Mouse (Mus musculus) intestine, postnatal 0 days (tissue): ENCODE results near the gene Stag1. TPM values are rescaled to one million over a fixed set of nuclear protein-coding genes. Genes with fewer than 3 reads are reported as not detected.

Experiments used
- ATAC-seq: fragments of 200-750 bp; cut with Nextera tagmentation; 2 replicates; pipeline ENCODE4 v1.8.0; 2017; ENCODE audit warnings: mild to moderate bottlenecking, moderate TSS enrichment, moderate library complexity
- H3K27ac ChIP-seq: fragments of 300-500 bp; sonication (generic); 2 replicates; pipeline ENCODE4 v1.5.1; 2014; ENCODE audit warnings: mild to moderate bottlenecking, low read depth, low read length, moderate library complexity
- H3K27me3 ChIP-seq: fragments of 300-500 bp; sonication (generic); replicated peaks from 2 replicates; pipeline ENCODE4 v1.6.1; 2014; ENCODE audit warnings: low read length, mixed read lengths; ENCODE audit not compliant: control insufficient read depth, insufficient read depth
- H3K36me3 ChIP-seq: fragments of 300-500 bp; sonication (generic); 2 replicates; pipeline ENCODE4 v1.6.1; 2014; ENCODE audit warnings: mild to moderate bottlenecking, moderate library complexity; ENCODE audit not compliant: control insufficient read depth, insufficient read depth
- H3K4me1 ChIP-seq: fragments of 300-500 bp; sonication (generic); replicated peaks from 2 replicates; pipeline ENCODE4 v1.6.1; 2014; ENCODE audit warnings: antibody characterized with exemption, low read length, mixed read lengths; ENCODE audit not compliant: control insufficient read depth, insufficient read depth
- H3K4me2 ChIP-seq: fragments of 300-500 bp; sonication (generic); replicated peaks from 2 replicates; pipeline ENCODE4 v1.6.1; 2014; ENCODE audit warnings: low read depth, mild to moderate bottlenecking, moderate library complexity
- H3K4me3 ChIP-seq: fragments of 300-500 bp; sonication (generic); 2 replicates; pipeline ENCODE4 v1.5.1; 2014; ENCODE audit warnings: low read depth, low read length
- H3K9ac ChIP-seq: fragments of 300-500 bp; sonication (generic); 2 replicates; pipeline ENCODE4 v1.6.1; 2014; ENCODE audit warnings: mild to moderate bottlenecking, low read depth, low read length
- H3K9me3 ChIP-seq: fragments of 300-500 bp; sonication (generic); 2 replicates; pipeline ENCODE4 v1.6.1; 2016; ENCODE audit warnings: mixed run types; ENCODE audit not compliant: control insufficient read depth
- CTCF ChIP-seq: sonication (generic); IDR thresholded peaks from 2 replicates; pipeline ENCODE4 v1.5.1; 2016; ENCODE audit warnings: low read depth, mild to moderate bottlenecking, control low read depth, antibody characterized with exemption, moderate library complexity
- WGBS: fragments of 180-500 bp; shearing (Covaris S2); extraction: QIAGEN DNeasy Blood & Tissue Kit; methylation state at CpG from one replicate; pipeline ENCODE4 v1.1.7; 2014; 5-methylcytosine and 5-hydroxymethylcytosine counted together
- polyA plus RNA-seq: library from polyadenylated mRNA; unstranded; fragments of >200 nt; fragmentation: Nextera tagmentation; extraction: Ambion mirVana; gene quantifications from 2 replicates; pipeline ENCODE4 v1.2.1, GENCODE M21; 2015

The Stag1 gene
- polyA plus RNA-seq, 1 experiment from 2014 or later, result 24.6 TPM

DNA sequence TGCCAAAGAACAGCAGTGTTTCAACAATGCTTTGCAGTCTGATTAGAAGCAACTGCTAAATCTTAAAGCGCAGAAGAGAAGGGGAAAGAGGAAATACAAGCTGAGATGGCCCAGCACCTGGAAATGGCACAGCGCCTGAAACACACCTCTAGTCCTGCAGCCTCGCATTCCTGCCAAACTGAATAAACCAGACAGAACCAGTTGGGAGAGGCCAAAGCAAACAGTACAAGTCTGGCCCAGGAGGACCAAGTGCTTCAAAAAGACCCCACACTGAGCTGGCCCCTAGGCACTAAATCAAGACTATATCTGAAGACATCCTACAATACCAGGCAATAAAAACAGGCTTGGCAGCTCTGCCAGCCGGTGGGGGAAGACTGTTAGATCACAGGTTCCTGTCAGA, 408.3 kb downstream of the Stag1 start:
- WGBS, result 39% methylated on average over 4 of the region's 4 CpGs
- H3K9ac ChIP-seq, result no peak overlapping the region
- no peaks in the 10 kb centered on the region for H3K9me3 ChIP-seq
- H3K36me3 ChIP-seq, result peaks cover 10% of the 10 kb centered on the region; the same call in 1 of the 2 replicates
- no peak for TF ChIP-seq CTCF
- no peak overlapping the region for H3K4me2 ChIP-seq
- H3K4me1 ChIP-seq, result no peaks in the 10 kb centered on the region
- no peak overlapping the region for H3K4me3 ChIP-seq
- no peak overlapping the region for H3K27ac ChIP-seq
- ATAC-seq, result no peak
- H3K27me3 ChIP-seq, result no peaks in the 10 kb centered on the region

Other genes starting within 250 kb of the Stag1 start
- gene Il20rb, start 111.0 kb upstream of the Stag1 start, polyA plus RNA-seq, result 1.2 and 1.8 TPM in 2 replicates
- 45.6 and 46.5 TPM in 2 replicates for gene Nck1, start 51.7 kb upstream of the Stag1 start, polyA plus RNA-seq
- 3.1 and 3.2 TPM in 2 replicates for gene Slc35g2, start 26.7 kb upstream of the Stag1 start, polyA plus RNA-seq